8 mouse cellular contexts compared by ENCODE assay signal in genomic region chr11:82514526-82515144, GRCm38 (mm10).
A peak's percentile ranks its signal among the peaks of the same experiment; 100 is the strongest.
DNase-seq lines count a peak whose midpoint lies in the region; ATAC-seq lines count a peak whose summit lies in the region.

No protein-coding gene starts in this region.

- no peaks in the 10 kb centered on the region for H3K27me3 ChIP-seq in neural tube, embryonic 15.5 days (replicated peaks)

- ATAC-seq in neural tube, embryonic 15.5 days (ENCODE audit: low FRiP score), result no peak

- 89% methylated on average over 4 of the region's 4 CpGs for WGBS in neural tube, embryonic 15.5 days

- no peak overlapping the region for H3K27ac ChIP-seq in neural tube, embryonic 15.5 days (replicated peaks)

- H3K4me3 ChIP-seq in neural tube, embryonic 15.5 days (replicated peaks), result no peak overlapping the region

- peak; percentile 33 for DNase-seq in gastrocnemius, postnatal 10 days
- DNase-seq in gastrocnemius, postnatal 25 days, result no peak
- DNase-seq in neural tube, embryonic 10.5 days (ENCODE audit: extremely low spot score, low spot score), result peak; percentile 42
- DNase-seq in embryo, embryonic 10 days (ENCODE audit: low spot score), result peak; percentile 83
- peak; percentile 69 for DNase-seq in retina, embryonic 14.5 days (ENCODE audit: low spot score)
- no peak for DNase-seq in thymus, adult 18-20 months
- DNase-seq in thymus, postnatal 10 days (ENCODE audit: low spot score in 2 of 2), result no peak

- H3K9ac ChIP-seq in neural tube, embryonic 15.5 days (replicated peaks), result no peak overlapping the region

- peaks cover 7% of the 10 kb centered on the region; the same call in 1 of the 2 replicates for H3K4me1 ChIP-seq in neural tube, embryonic 15.5 days

- no peak overlapping the region for H3K4me2 ChIP-seq in neural tube, embryonic 15.5 days

- no peaks in the 10 kb centered on the region for H3K9me3 ChIP-seq in neural tube, embryonic 15.5 days (replicated peaks)

- H3K36me3 ChIP-seq in neural tube, embryonic 15.5 days, result no peaks in the 10 kb centered on the region

Comparison
In these comparisons a context has a peak if more than half of its experiments do, and no peak if none do; other contexts are left out.
1. DNase-seq: peak in gastrocnemius, postnatal 10 days (single experiment), neural tube, embryonic 10.5 days (single experiment), embryo, embryonic 10 days (single experiment) and retina, embryonic 14.5 days (single experiment); none in gastrocnemius, postnatal 25 days (single experiment), thymus, adult 18-20 months (0 of 2) and thymus, postnatal 10 days (0 of 2).